Mouse (Mus musculus) megakaryocyte, embryonic 14.5 days (primary cell): ENCODE data around the gene Chic2.

ENCODE experiments used
- FLI1 ChIP-seq: IDR thresholded peaks from 2 replicates; pipeline ENCODE4 v1.6.1; 2012; ENCODE audit warnings: low read length, inconsistent platforms, mixed read lengths
- GATA1 ChIP-seq: IDR thresholded peaks from 3 replicates; pipeline ENCODE4 v1.6.1; 2012; ENCODE audit warnings: mixed read lengths, low read length, inconsistent platforms, borderline replicate concordance

DNA sequence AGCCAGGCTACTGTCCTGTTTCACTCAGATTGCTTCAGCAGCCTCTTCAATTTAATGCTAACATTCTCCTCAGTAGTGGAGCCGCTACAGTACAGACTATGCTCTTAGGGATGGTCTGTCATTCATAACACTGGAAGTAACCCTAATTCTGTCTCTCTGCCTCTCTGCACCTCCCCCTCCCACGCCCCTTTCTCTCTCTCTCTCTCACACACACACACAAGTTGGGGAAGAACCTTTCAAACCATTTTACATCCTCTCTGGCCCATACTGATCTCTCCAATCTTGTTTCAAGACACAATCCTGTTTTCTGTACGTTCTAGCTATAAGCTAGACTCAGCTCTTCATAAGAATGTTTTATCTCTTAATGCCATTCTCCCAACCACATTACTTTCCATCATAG is 9.1 kb downstream of the Chic2 start:
- TF ChIP-seq GATA1 (no peak), FLI1 (no peak)
